Mouse (Mus musculus) MEL (cell line): Measurements from ENCODE around the gene Lamp1.

Experiments
- CTCF ChIP-seq, 3 experiments: IDR thresholded peaks in 2 of 3; conservative IDR thresholded peaks in 1 of 3; 2 replicates each; pipeline ENCODE4 v1.5.1; 2011 to 2012; ENCODE audit warnings: low read length in 3 of 3, low read depth in 2 of 3, mild to moderate bottlenecking in 2 of 3, improper control_type of control experiment in 1 of 3, inconsistent platforms in 1 of 3, mixed read lengths in 1 of 3, moderate library complexity in 1 of 3; ENCODE audit not compliant: control insufficient read depth in 1 of 3, insufficient read depth in 1 of 3, poor library complexity in 1 of 3, severe bottlenecking in 1 of 3
- MXI1 ChIP-seq: IDR thresholded peaks from 2 replicates; pipeline ENCODE4 v1.6.1; 2011; ENCODE audit warnings: mild to moderate bottlenecking, low read depth, low read length, improper control_type of control experiment
- TAL1 ChIP-seq: IDR thresholded peaks from 2 replicates; pipeline ENCODE4 v1.6.1; 2012; ENCODE audit warnings: mild to moderate bottlenecking, inconsistent platforms, low read length, moderate library complexity, mixed read lengths
- USF1 ChIP-seq: IDR thresholded peaks from 2 replicates; pipeline ENCODE4 v1.6.1; 2014; ENCODE audit warnings: low read depth, mild to moderate bottlenecking, inconsistent platforms, low read length, improper control_type of control experiment, moderate library complexity

GRCm38 (mm10) chr8:13149866-13150265, 9.1 kb upstream of the Lamp1 start:
- TF ChIP-seq USF1: no peak
- no peak for TF ChIP-seq CTCF (IDR thresholded peaks at IDR 0.05 in 2 of 3, conservative IDR thresholded peaks at IDR 0.05 in 1 of 3; ENCODE audit: control insufficient read depth in 1 of 3, insufficient read depth in 1 of 3, low read depth in 2 of 3, low read length in 3 of 3, poor library complexity in 1 of 3, severe bottlenecking in 1 of 3)
- TF ChIP-seq TAL1: no peak
- TF ChIP-seq MXI1: no peak
